Mouse (Mus musculus) megakaryocyte, embryonic 14.5 days (primary cell): ENCODE results near the gene Cacng2.

Source experiments
- FLI1 ChIP-seq: IDR thresholded peaks from 2 replicates; pipeline ENCODE4 v1.6.1; 2012; ENCODE audit warnings: low read length, inconsistent platforms, mixed read lengths
- GATA1 ChIP-seq: IDR thresholded peaks from 3 replicates; pipeline ENCODE4 v1.6.1; 2012; ENCODE audit warnings: mixed read lengths, low read length, inconsistent platforms, borderline replicate concordance

DNA sequence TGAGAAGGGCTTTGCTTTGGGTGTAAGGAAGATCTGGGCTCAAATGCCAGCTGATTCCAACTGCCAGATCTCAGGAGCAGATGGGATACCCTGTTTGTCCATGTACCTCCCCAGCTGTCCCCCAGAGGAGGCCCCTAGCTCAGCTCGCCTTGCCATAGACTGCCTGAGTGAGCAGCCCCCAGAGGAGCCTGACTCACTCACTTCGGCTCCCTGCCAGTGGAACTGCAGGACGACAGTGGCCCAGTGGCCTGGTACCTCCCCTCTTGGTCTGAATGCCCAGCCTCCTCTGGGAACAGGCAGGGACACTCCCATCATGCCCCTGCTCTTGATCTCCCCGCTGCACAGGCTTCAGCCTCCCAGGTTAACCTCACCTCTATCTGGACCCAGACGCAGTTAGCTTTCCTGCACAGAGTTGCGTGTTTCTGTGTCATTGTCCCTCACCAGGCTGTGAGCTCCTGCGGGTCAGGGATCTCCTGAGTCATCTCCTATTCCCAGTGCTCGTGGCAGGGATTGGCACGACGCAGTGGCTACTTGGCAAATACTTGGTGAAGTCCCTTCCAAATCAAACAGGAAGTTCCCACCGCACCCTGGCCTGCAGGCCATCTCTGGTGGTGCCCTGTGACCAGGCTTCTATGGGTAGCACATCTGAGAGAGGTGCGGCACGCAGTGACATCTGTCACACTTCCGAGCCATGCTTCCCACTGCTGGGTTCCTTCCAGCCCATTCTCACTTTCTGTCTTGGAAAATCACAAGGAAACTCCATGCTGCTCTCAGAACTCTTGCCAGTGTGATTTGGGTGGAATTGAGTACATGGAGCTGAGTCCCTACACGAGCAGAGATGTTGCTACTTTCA, 40.8 kb downstream of the Cacng2 start:
- TF ChIP-seq FLI1 = no peak
- no peak for TF ChIP-seq GATA1
